Mouse (Mus musculus) ES-E14 (cell line): ENCODE data around the gene Cd34.

Experiments
- HCFC1 ChIP-seq: IDR thresholded peaks from 2 replicates; pipeline ENCODE4 v1.6.1; 2012; ENCODE audit warnings: low read length, inconsistent platforms, borderline replicate concordance; ENCODE audit not compliant: insufficient read depth
- MAFK ChIP-seq: IDR thresholded peaks from 2 replicates; pipeline ENCODE4 v1.6.1; 2014; ENCODE audit warnings: mild to moderate bottlenecking, low read depth, low read length, inconsistent platforms; ENCODE audit not compliant: insufficient read depth
- ZC3H11A ChIP-seq: IDR thresholded peaks from 2 replicates; pipeline ENCODE4 v1.6.1; 2012; ENCODE audit warnings: low read depth, mild to moderate bottlenecking, inconsistent platforms, low read length, borderline replicate concordance
- ZNF384 ChIP-seq: IDR thresholded peaks from 2 replicates; pipeline ENCODE4 v1.6.1; 2012; ENCODE audit warnings: low read depth, low read length, inconsistent platforms

- TF ChIP-seq ZNF384 (no peak), MAFK (no peak), HCFC1 (no peak), ZC3H11A (no peak)
These were observed 33.4 kb downstream of the Cd34 start for GRCm38 (mm10) chr1:194971980-194972379.
